Mouse (Mus musculus) kidney, postnatal 0 days (tissue): ENCODE data around the gene Atp6v1g3. TPM values are rescaled to one million over a fixed set of nuclear protein-coding genes. Genes with fewer than 3 reads are reported as not detected.

Experiments
- ATAC-seq: fragments of 200-750 bp; cut with Nextera tagmentation; replicated peaks from 2 replicates; pipeline ENCODE4 v1.8.0; 2017; ENCODE audit warnings: low read depth, moderate number of reproducible peaks, moderate TSS enrichment, moderate library complexity; ENCODE audit not compliant: low FRiP score
- DNase-seq: peaks from one replicate; pipeline ENCODE4 v3.0.0-alpha.2; 2016; ENCODE audit warnings: low spot score
- H3K27ac ChIP-seq: fragments of 300-500 bp; sonication (generic); 2 replicates; pipeline ENCODE4 v1.5.1; 2014; ENCODE audit warnings: mild to moderate bottlenecking
- H3K27me3 ChIP-seq: fragments of 300-500 bp; sonication (generic); 2 replicates; pipeline ENCODE4 v1.6.1; 2014; ENCODE audit warnings: low read length, mixed read lengths; ENCODE audit not compliant: insufficient read depth
- H3K36me3 ChIP-seq: fragments of 300-500 bp; sonication (generic); 2 replicates; pipeline ENCODE4 v1.6.1; 2014; ENCODE audit warnings: low read length, mixed read lengths; ENCODE audit not compliant: insufficient read depth
- H3K4me1 ChIP-seq: fragments of 300-500 bp; sonication (generic); replicated peaks from 2 replicates; pipeline ENCODE4 v1.6.1; 2014; ENCODE audit warnings: antibody characterized with exemption, low read length, mixed read lengths; ENCODE audit not compliant: insufficient read depth
- H3K4me2 ChIP-seq: fragments of 300-500 bp; sonication (generic); 2 replicates; pipeline ENCODE4 v1.6.1; 2014; ENCODE audit warnings: mild to moderate bottlenecking, low read length, moderate library complexity, mixed read lengths
- H3K4me3 ChIP-seq: fragments of 300-500 bp; sonication (generic); replicated peaks from 2 replicates; pipeline ENCODE4 v1.5.1; 2014; ENCODE audit warnings: low read depth, low read length
- H3K9ac ChIP-seq: fragments of 300-500 bp; sonication (generic); 2 replicates; pipeline ENCODE4 v1.6.1; 2014; ENCODE audit warnings: low read depth, low read length
- H3K9me3 ChIP-seq: fragments of 300-500 bp; sonication (generic); replicated peaks from 2 replicates; pipeline ENCODE4 v1.6.1; 2016; ENCODE audit warnings: low read length, inconsistent platforms, mixed read lengths
- CTCF ChIP-seq: IDR thresholded peaks from 2 replicates; pipeline ENCODE4 v1.5.1; 2016; ENCODE audit warnings: antibody characterized with exemption, low read depth, mild to moderate bottlenecking, moderate library complexity
- WGBS: fragments of 180-500 bp; shearing (Covaris S2); extraction: QIAGEN DNeasy Blood & Tissue Kit; methylation state at CpG from one replicate; pipeline ENCODE4 v1.1.7; 2014; 5-methylcytosine and 5-hydroxymethylcytosine counted together
- polyA plus RNA-seq: library from polyadenylated mRNA; unstranded; fragments of >200 nt; fragmentation: Nextera tagmentation; extraction: Ambion mirVana; gene quantifications from 2 replicates; pipeline ENCODE4 v1.2.1, GENCODE M21; 2015

Gene Atp6v1g3
- polyA plus RNA-seq, 1 experiment from 2014 or later, result 38.0 TPM

DNA sequence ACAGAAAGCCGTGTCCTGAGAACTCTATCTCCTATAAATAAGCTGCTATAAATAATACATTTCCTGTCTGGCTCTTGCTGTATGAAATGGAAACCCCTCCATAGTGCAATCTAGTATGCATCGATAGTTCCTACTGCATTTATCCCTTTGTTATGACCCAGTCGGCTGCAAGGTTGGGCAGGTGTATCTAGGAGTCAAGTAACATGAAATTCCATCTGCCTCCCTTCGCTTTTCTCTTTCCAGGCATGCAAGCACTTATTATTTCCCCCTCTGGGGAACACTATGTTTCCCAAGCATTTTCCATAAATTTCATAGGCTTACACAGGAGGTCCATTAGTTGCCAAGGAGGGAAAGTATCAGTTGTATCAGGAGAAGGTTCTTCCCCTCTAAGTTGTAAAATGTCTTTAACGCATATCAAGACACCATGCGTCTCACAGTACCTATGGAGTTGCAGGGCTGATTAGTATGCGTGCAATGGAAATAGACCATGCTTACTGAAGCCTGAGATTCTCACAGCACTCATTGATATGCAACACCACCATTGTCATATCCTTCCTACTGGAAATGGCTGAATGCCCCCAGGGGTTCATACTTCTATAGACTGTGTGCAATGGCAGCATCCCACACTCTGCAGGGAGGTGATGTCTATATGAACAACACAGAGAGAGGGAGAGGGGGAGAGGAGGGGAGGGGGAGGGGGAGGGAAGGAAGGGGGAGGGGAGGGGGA, 26.9 kb upstream of the Atp6v1g3 start:
- Histone ChIP-seq H3K9ac (no peak overlapping the region), H3K4me3 (no peak overlapping the region), H3K4me2 (no peak overlapping the region), H3K27me3 (no peaks in the 10 kb centered on the region), H3K36me3 (no peaks in the 10 kb centered on the region), H3K4me1 (0 out of 2 replicates have a peak, but pooled peaks cover 3% of the 10 kb centered on the region), H3K9me3 (no peaks in the 10 kb centered on the region), H3K27ac (no peak overlapping the region)
- ATAC-seq, result no peak
- no peak for TF ChIP-seq CTCF
- no peak for DNase-seq
- WGBS, result 49% methylated on average over 7 of the region's 7 CpGs

DNA sequence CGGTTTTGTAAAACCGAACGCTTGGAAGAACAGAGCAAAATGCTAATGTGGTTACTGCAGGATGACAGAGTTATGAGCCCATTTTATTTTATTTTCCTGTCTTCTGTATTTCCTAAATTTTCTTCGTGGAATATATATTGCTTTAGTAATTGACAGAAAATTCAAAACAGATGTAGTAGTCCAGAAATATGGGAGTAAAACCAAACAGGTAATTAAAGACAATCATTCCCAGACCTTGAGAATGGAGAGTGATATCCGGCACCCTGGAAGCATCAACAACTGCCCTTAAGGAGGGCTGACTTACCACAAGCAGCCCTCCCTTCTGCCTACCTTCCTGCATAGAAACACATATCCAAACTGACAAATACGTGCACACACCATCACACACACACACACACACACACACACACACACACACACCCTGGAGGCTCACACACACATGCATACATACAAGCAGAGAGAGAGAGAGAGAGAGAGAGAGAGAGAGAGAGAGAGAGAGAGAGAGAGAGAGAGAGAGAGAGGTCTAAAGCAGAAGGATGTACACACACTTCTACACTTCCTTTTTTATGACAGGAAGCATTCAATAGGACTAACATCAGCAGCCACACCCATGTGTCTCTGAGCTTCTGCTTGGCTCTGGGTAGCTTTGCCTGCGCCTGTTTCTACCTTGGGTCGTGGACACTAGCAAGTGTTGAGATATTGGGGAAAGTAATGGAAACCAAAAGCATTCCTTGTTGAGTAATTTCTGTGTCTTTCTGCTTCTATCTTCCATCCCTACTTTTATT, 25.6 kb upstream of the Atp6v1g3 start:
- H3K27me3 ChIP-seq, result no peaks in the 10 kb centered on the region
- H3K9me3 ChIP-seq, result no peaks in the 10 kb centered on the region
- no peaks in the 10 kb centered on the region for H3K36me3 ChIP-seq
- DNase-seq (no peak), ATAC-seq (no peak)
- WGBS, result 82% methylated on average over 8 of the region's 8 CpGs
- H3K4me3 ChIP-seq, result no peak overlapping the region
- TF ChIP-seq CTCF, result no peak
- H3K9ac ChIP-seq, result no peak overlapping the region
- H3K27ac ChIP-seq, result no peak overlapping the region
- 0 out of 2 replicates have a peak, but pooled peaks cover 3% of the 10 kb centered on the region for H3K4me1 ChIP-seq
- no peak overlapping the region for H3K4me2 ChIP-seq

DNA sequence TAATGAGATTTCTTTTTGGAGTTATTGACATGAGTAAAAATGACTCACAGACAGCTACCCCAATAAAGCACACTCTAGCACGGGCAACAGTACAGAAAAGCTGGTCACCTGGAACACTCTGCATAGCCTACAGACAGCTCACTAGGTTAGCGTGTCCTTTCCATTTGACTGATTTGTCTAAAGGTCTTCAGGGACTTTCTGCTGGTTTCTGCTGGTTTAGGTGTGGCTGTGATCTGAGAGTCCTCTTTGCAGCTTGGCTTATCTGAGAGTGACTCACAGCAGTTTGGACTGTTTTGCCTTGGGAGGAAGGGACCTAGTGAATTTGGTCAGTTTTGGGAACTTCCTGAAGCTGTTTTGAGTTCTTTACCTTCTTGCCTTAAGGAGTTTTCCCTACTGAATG, 24.8 kb upstream of the Atp6v1g3 start:
- Histone ChIP-seq H3K36me3 (no peaks in the 10 kb centered on the region), H3K27me3 (no peaks in the 10 kb centered on the region), H3K4me2 (no peak overlapping the region), H3K9ac (no peak overlapping the region), H3K27ac (no peak overlapping the region), H3K4me1 (0 out of 2 replicates have a peak, but pooled peaks cover 3% of the 10 kb centered on the region), H3K4me3 (no peak overlapping the region), H3K9me3 (no peaks in the 10 kb centered on the region)
- no peak for DNase-seq
- TF ChIP-seq CTCF, result no peak
- WGBS, result 64% methylated on average over 2 of the region's 2 CpGs
- 0 out of 2 replicates have a peak, but pooled peaks have one; percentile 49 for ATAC-seq

DNA sequence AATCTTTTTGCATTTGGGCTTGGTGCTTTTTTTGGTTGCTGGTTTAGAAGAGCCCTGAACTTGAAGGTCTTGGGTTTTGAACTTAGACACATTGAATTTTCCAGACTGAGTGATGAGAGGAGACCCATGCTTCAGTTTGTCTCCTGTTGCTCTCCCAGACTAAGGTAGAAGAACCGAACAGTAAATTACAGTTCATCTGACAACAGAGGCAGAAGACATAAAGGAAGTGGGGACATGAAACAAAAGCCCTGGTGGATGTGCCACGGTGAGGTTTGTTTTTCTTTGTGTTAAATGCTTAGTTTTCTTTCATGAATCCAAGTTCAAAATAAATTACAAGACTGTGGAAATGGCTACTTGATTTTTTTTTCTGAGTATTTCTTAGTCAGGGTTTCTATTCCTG, 22.6 kb upstream of the Atp6v1g3 start:
- Histone ChIP-seq H3K27ac (no peak overlapping the region), H3K36me3 (no peaks in the 10 kb centered on the region), H3K4me3 (no peak overlapping the region), H3K27me3 (no peaks in the 10 kb centered on the region), H3K9ac (no peak overlapping the region), H3K4me1 (no peaks in the 10 kb centered on the region), H3K4me2 (no peak overlapping the region), H3K9me3 (no peaks in the 10 kb centered on the region)
- DNase-seq, result no peak
- no peak for TF ChIP-seq CTCF
- no peak for ATAC-seq
- 51% methylated on average over 2 of the region's 2 CpGs for WGBS

DNA sequence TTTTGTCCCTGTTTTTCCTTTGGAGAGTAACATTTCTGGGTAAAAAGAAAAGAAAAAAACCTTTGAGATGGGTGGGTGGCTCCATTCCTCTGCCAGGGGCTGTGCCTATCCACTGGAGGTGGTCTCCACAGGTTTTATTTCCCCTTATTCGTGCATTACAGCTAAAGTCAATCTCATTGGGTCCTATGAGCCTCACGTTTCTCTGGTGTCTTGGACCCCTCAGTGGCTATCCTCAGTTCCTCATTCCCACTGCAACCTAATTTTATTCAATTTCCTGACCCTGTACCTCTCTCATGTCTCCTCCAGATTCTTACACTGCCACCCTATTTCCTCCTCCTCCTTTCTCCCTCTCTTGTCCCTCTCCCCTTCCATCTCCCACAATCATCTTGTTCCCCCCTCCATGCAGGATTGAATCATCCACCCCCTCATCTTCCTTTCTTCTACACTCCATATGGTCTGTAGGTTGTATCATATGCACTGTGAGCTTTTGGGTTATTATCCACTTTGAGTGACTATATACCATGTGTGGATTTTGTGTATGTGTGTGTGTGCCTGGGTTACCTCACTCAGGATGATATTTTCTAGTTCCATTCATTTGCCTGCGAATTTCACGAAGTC, 17.3 kb upstream of the Atp6v1g3 start:
- H3K36me3 ChIP-seq, result no peaks in the 10 kb centered on the region
- no peaks in the 10 kb centered on the region for H3K27me3 ChIP-seq
- WGBS, result 91% methylated on average over 4 of the region's 4 CpGs
- no peak for DNase-seq
- no peak overlapping the region for H3K27ac ChIP-seq
- H3K4me3 ChIP-seq, result no peak overlapping the region
- H3K9ac ChIP-seq, result no peak overlapping the region
- no peaks in the 10 kb centered on the region for H3K9me3 ChIP-seq
- no peak for TF ChIP-seq CTCF
- no peak for ATAC-seq
- no peaks in the 10 kb centered on the region for H3K4me1 ChIP-seq
- H3K4me2 ChIP-seq, result no peak overlapping the region

DNA sequence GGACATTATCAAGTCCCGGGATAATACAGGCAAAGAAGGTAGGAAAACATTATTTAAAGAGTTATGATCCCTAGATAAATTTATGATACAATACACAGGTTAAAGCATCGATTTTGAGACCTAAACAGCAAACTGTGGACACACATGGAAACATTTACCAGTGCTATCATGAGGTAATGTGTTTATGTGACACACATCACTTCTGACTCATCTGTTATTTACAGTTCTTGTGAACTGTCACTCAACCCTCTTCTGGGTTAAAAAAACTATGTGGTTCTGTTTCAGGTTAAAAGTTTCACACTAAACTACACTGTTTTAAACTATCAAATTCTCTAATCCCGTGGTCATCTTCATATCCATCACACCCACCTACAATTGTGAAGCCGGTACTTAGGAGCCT, 14.8 kb upstream of the Atp6v1g3 start:
- H3K9ac ChIP-seq, result no peak overlapping the region
- H3K9me3 ChIP-seq, result no peaks in the 10 kb centered on the region
- H3K4me3 ChIP-seq, result no peak overlapping the region
- DNase-seq (no peak), ATAC-seq (no peak)
- H3K4me1 ChIP-seq, result no peaks in the 10 kb centered on the region
- no peak overlapping the region for H3K27ac ChIP-seq
- no peak overlapping the region for H3K4me2 ChIP-seq
- H3K36me3 ChIP-seq, result no peaks in the 10 kb centered on the region
- TF ChIP-seq CTCF, result no peak
- whole genome bisulfite sequencing, result 71% methylated on average over 4 of the region's 4 CpGs
- no peaks in the 10 kb centered on the region for H3K27me3 ChIP-seq
